Mouse (Mus musculus) gastrocnemius, adult 18-20 months (tissue): Measurements from ENCODE around the gene H13. TPM values are rescaled to one million over a fixed set of nuclear protein-coding genes. Genes with fewer than 3 reads are reported as not detected.
A peak's percentile ranks its signal among the peaks of the same experiment; 100 is the strongest.

Experiments used
- DNase-seq: peaks from one replicate; pipeline ENCODE4 v3.0.0; 2021; ENCODE audit warnings: low spot score
- total RNA-seq, 2 experiments: library from RNA; stranded (reverse); gene quantifications; 2 replicates each; pipeline ENCODE4 v1.2.3; 2021

Gene H13
- total RNA-seq, 2 experiments from 2014 or later: 29.5 to 30.8 TPM

DNA sequence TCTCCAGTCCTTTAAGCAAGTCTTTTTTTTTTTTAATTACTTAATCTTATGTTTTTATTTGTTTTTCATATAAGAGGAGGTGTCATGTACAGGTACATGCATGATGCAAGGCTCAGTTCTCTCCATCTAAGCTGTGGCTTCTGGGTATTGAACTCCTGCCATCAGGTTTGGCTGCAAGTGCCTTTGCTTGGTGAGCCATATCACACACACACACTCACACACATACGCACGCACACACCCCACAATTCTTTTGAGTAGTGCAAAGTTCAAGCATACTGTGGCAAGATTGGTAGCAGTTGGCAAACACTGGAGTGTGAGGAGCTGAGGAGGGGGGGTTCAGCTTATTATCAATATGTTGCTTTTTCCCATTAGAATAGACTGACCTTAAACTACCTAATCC is 63.9 kb downstream of the H13 start:
- no peak for DNase-seq

DNA sequence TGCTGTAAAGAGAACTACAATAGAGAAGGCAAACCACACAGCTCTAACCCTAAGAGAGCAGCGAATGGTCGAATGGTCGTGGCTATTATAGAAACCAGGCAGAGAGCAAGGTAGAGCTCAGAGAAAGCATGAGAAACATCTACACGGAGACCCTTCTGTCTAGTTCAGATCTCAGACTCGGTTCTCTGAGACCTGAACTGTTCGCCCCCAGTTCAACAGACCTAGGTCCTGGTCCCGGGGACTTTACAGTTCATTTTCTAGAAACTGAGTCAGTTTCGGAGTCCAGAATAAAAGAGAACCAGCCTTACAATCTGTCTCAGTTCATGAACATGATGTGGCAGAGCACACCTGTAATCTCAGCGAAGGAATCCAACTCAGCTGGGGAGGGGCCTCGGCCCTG is 65.2 kb downstream of the H13 start:
- no peak for DNase-seq

DNA sequence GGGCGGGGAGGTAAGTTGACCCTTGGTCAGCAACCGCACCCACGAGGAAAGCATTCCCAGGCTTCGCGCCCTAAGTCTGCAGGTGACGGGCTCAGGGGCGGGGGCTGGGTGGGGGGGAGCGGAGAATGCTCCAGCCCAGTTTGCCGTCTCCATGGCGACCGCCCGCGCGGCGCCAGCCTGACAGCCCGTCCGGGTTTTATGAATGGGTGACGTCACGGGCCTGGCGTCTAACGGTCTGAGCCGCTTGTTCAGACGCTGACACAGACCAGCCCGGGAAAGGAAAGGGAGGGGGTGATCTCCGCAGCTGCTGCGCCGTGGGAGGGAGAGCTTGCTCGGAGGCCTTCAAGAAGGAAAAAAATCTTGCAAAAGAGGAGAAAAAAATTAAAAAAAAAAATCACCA is 65.7 kb downstream of the H13 start:
- peak; percentile 85 for DNase-seq

DNA sequence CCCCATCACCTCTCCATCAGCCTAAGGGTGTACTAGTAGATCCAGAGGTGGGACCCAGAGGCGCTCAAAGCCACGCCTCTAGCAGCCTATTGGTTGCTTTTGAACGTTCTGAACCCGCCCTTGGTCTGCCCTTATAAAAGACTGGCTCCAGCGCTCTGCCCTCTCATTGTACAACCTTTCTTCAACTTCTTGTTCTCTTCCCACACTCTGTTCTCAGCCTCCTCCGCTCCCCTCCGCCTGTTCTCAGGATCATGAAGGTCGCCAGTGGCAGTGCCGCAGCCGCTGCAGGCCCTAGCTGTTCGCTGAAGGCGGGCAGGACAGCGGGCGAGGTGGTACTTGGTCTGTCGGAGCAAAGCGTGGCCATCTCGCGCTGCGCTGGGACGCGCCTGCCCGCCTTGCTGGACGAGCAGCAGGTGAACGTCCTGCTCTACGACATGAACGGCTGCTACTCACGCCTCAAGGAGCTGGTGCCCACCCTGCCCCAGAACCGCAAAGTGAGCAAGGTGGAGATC is 66.9 kb downstream of the H13 start, which contains the start of gene Id1:
TSS of gene Id1 (plus strand) at position 162 of the 512 bp plus-strand sequence.
- DNase-seq: peak; percentile 81

DNA sequence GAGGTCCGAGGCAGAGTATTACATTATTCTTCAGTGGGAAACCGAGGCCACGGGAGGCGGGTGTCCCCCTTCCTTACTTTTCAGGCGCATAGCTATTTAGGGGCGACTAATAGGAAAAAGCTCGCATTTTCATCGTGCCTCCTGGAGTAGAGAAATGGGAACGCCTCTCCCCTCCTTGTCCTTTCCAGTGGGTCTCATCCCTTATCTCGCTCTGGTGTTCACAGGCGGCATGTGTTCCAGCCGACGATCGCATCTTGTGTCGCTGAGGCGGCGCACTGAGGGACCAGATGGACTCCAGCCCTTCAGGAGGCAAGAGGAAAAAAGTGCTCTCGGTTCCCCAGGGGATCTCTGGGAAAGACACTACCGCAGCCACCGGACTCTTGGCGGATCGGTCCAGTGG is 67.5 kb downstream of the H13 start:
- no peak for DNase-seq

DNA sequence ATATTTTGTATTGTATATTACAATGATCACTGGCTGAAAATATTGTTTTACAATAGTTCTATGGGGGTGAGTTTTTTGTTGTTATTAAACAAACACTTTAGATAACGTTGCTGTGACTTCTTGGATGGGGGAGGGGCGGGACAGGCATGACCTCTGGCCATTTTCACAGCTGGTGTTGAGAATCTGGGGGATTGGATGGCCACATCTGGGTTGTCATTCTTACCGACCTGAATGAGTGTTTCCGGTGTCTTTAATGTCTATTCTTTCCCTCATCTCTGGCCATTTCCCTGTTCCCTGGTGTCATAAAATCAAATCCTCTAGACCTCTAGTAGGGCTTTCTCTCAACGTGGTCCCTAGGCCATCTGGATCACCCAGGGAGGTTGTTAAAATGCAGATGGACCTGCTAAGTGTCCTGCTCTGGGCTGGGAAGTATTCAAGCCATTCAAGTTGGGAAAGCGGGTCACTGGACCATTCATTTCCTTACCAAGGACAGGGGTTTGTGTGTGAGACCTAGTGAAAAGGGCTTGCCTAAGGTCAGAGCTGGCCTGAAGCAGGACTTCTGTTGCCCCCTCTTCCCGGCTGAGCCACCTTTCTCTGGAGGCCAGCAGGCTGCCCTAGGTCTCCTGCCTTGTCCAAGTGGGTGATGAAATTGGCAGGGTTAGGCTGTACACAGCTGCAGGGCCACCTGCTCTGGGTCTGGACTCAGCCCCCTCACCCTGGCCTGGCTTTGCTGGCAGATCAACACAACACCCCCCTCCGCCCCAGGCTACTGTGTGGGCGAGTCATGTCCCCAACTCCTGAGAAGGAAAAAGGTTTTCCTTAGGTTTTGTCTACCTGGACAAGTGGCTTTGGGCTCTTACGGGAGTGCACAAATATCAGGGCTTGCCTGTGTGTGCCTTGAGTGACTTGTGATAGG is 68.3 kb downstream of the H13 start:
- DNase-seq: no peak

DNA sequence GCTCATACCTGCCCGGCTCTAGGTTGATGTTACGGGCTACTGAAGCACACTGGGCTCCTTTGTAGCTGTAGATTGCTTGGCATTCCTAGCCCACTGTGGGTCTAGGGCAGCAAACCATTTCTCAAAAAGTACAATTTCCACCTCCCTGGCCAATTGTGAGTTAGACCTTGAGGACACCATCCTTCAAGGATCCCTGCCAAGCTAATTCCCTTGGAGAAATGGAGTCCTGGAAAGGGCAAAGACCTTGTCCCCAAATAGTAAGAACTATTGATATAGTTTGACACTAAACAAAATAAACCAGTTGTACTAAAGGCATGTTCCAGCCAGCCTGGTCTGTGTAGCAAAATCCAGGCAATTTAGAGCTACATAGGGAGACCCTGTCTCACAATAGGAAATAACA is 69.1 kb downstream of the H13 start:
- no peak for DNase-seq

DNA sequence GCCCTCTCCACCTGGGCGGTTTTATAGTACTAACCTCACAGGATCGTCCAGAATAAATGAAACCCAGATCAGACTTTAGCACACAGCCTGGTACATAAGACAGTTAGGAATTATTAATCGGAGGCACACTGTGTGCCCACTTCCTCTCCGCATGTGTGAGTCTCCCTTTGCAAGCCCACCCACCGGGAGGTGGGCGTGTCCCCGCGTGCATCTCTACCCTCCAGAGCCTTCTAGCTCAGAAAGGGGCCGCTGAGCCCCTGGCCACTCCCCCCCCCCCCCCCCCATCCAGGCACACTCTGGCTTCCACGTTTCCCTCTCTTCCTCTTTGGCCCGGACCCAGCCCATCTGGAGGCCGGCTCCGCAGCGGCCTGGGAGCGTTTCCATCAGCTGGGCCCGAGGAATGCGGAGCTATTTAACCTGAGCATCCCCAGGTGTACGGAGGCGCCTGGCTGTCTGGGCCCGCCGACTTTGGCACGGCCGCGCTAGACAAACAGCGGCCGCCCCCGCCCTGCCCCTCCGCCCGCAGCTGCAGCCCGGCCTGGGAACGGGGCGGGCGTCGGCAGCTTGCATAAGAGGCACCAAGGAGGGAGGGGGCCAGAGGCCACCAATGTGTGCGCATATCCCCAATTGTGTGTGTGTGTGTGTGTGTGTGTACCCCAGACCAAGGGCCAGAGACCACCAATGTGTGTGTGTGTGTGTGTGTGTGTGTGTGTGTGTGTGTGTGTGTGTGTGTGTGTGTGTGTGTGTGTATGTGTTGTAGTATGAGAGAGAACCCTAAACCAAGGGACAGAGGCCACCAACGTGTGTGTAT is 70.0 kb downstream of the H13 start:
- DNase-seq: peak; percentile 62

DNA sequence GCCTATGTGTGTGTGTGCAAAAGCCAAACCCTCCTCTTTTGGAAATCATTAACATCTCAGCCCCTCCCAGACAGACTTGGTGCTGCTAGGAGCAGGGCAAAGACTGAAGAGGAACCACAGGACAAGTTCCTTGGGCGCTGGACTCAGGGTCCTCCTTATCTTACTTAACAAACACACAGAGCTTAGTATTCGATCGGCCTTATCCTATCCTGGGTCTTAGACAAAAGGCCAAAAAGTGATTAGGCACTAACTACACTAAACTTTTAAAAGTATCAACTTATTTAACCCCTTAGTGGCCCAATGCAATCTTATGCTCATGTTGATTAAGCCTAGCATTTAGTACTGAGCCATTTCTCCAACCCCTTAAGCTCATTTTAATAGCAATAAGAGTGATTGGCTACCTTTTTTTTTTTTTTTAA is 70.6 kb downstream of the H13 start:
- DNase-seq: no peak

DNA sequence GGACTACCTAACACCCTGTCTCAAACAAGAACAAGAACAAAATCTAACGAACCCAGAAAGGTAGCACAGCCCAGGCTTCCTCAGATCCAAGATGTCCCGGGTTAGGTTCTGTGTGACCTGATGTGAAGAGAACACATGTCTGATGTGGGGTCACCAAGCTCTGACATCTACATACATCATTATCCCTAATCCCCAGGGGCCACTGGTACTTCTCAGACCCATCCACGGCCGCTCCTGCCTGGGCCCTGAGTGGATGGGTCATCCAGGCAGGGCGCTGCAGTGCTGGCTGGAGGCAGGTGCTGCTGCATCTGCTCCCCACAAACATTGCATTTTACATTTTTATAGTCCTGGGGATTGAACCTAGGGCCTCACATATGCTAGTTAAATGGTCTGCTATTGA is 71.2 kb downstream of the H13 start:
- no peak for DNase-seq

DNA sequence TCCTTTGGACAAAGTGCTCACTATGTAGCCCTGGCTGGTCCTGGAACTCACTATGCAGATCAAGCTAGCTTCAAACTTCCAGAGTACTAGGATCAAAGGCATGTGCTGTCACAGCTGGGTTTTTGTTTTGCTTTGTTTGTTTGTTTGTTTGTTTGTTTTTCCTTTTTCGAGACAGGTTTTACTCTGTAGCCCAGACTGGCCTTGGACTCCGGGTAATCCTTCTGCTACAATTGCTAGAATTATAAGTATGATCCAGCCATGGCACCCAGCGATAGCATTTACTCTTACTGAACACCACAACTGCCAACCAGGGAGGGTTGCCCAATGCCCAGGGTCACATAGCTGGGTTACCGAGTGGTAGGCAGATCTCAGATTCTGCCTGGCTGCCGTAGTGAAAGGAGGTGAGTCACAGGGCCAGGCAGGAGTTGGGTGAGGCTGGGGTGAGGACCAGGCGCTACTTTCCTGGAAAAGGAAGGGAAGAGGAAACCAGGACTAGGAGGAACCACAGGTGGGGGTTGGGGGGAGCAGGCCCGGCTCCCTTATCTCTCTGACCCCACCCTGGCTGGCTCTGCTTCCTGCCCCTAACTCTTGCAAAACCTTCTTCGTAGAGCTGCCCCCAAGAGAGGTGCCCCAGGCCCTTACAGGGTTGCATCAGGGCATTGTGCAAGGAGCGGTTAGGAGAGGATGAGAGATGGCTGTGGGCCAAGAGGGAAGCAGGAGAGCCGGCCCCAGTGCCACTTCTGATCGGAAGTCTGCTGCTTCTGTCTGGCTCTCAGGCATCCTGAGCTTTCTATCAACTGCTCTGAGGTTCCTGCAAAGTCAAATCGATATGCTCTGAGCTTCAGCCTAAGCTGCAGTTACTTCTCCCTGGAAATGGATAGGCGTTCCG is 72.1 kb downstream of the H13 start:
- DNase-seq: no peak

DNA sequence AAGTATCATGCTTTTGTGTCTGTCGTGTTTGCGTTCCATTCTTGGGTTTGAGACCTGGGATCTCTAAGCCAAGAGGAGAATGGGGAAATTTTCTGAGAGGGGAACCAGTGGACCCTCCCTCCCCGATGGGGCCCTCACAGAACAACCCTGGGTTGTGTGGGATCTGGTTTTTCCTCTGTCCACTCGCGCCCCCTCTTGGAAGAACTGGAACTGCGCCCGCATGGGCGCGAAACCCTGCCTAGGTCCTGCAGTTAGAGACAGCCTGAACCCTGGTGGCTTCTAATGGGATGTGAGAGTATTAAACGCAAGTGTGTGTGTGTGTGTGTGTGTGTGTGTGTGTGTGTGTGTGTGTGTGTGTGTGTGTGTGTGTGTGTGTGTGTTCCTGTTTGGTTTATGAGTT is 73.2 kb downstream of the H13 start:
- no peak for DNase-seq

DNA sequence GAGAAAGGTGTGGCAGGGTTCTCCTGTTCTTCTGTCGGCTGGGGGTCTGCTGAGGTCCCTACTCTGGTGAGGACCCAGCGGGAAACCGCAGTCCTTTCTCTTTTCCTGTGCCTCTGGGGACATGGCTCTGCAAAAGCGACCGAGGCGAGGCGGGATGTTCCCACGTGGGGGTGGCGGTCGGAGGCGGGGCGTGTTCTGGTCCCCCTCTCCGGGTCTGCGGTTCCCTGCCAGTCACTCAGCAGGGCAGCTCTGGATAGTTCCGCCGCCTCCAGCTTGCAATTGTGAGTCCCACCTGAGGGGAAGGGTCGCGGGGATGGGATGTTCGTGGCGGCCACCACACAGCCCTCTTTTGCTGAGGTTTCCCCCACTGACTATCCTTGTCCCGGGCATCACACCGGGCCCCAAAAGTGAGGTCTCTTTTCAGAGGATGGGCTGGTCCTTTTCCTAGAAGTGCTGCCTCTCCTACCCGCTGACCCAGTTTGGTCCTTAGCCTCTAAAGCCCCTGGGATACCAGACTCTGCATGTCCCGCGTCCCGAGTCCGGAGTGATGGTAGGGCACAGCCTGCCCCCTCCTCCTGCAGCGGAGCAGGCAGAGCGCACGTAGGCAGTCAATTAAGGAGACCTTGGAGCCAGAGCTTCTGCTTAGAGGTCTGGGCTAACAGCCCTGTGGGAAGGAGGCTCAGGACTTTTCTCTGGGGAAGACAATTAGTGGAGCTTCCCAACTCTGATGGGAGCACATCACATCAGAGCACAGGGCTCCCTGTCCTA is 84.9 kb downstream of the H13 start, which contains the start of gene Cox4i2:
TSS of gene Cox4i2 (plus strand) at position 230 of the 768 bp plus-strand sequence.
- DNase-seq: no peak

DNA sequence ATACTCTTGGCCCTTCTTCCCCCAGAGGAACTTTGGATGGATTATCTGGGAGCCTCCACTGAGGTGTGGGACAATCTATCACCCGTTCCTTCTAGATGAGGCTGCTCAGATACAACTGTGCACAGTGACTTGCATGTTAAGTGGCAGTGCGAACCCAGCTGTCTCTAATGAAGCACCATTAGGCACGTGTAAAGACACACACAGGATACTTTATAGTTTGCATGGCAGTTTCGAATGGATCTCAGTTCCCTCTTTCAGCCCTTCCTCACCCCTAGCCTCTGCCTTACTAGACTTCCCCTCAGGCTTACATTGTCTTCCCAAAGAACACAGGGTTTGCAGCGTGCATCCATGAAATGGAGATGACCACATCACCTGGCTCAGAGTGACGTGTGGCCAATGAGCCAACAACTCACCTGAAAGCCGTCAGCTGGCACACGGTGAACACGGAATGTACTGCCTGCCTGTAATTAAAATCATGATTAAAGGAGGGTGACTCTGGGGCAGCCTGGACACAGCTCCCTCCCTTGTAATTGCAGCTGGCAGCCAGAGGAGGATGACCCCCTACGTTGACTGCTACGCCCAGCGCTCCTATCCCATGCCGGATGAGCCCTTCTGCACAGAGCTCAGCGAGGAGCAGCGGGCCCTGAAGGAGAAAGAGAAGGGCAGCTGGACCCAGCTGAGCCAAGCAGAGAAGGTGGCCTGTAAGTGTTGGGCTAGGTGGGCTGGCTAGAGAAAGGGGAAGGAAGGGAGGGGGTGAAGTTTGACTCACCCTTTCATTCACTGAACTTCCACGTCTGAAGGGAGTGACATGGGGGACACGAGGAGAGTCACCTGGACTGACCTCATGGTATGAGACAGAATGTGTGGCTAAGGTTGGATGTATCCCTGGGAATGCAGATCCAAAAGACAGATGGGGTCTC is 87.5 kb downstream of the H13 start:
- no peak for DNase-seq

DNA sequence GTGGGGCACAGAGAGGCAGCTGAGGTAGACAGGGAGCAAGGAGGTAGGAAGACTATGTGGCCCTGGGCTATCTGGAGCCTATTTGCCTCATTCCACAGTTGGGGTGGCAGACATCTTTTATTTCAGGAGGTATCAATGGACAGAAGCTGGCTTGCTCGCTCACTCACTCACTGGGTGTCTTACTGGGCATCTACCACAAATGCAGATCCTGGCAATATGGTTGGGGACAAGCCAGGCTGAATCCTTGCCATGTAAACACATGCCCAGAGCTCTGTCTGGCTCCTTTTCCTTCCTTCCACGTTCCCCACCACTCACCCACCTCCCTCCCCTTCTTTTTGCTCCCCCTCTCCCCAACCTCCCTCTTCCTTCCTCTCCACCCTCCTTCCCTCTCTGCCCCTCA is 88.2 kb downstream of the H13 start:
- no peak for DNase-seq
